Mouse (Mus musculus): ENCODE data around the gene Ms4a3. TPM values are rescaled to one million over a fixed set of nuclear protein-coding genes. Genes with fewer than 3 reads are reported as not detected.

Gene Ms4a3
- total RNA-seq, 2 experiments from 2014 or later: 97.0 to 267 TPM

DNA sequence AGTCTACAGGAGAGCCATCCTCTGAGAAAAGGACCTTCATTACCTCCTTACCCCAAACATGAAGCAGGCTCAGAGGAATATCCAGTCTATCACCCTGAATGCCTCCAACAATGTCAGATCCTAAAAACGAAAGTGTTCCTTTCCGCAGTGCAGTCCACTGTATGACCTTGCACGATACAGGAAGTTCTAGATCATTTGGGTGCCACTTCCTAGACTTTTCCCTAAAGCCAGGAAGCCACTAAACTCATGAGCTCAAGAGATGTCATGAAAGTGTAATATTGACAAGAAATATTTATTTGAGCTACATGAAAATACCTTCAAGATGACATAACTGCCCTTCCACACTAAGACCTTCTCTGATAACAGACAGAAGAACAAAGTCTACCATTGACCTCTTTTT lies 39.3 kb downstream of the Ms4a3 start:
- ATAC-seq (replicated peaks; ENCODE audit: low FRiP score, poor library complexity, severe bottlenecking): no peak

DNA sequence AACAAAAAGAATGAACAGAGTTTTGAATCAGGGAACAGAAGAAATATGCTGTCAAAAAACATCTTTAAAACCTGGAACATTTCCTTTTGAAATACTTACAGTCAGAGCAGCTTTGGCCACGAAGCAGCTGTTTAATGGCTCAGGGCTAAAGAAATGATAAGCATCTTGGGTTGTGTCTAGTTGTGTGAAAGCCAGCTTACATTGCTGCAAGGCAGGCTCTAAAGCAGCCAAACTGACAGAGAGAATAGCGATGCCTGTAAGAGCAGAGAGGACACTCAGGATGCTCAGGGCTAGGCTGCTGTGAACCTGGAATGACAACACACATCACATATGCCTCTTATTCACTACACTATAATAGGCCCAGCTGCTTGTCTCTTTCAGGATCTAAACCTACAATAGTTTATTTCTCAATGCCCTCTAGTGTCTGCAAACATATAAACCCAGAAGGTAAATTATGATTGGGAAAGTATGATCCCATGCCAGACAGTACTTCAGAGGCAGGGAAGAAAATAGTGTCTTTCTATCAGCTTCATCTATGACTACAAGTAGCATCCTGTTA lies 50.7 kb downstream of the Ms4a3 start:
- no peak for ATAC-seq (replicated peaks; ENCODE audit: low FRiP score, poor library complexity, severe bottlenecking)

DNA sequence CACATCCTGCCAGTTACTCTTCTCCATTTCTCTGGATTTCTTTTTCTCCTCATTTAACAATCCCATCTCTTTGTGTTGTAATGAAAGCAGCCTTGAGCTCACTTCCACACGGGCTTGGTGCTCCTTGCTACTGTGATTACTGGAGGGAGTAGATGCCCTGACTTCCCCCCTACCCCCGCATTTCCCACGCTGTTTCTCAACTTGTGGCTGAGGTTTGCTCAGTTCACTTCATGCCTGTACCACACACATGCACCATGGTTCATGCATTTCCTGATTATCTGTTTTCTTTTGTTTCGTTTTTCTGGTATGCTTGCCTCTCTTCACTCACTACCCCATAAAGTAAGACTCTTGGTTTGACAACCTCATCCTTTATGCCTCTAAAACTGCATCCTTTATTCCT lies 51.4 kb downstream of the Ms4a3 start:
- ATAC-seq (replicated peaks; ENCODE audit: low FRiP score, poor library complexity, severe bottlenecking): no peak

Other genes starting within 250 kb of the Ms4a3 start
- gene Ms4a4c, start 236.1 kb downstream of the Ms4a3 start, total RNA-seq (2015; ENCODE audit: low replicate concordance): 13.0 and 20.8 TPM in 2 replicates
- 17.3 and 17.6 TPM in 2 replicates for gene Ms4a4c, start 236.1 kb downstream of the Ms4a3 start, total RNA-seq (2017; ENCODE audit: low replicate concordance)
- 6.5 and 8.4 TPM in 2 replicates for gene Ms4a4b, start 197.3 kb downstream of the Ms4a3 start, total RNA-seq (2015; ENCODE audit: low replicate concordance)
- 1.4 and 7.5 TPM in 2 replicates for gene Ms4a4b, start 197.3 kb downstream of the Ms4a3 start, total RNA-seq (2017; ENCODE audit: low replicate concordance)
- 39.6 and 40.1 TPM in 2 replicates for gene Ms4a6c, start 171.5 kb downstream of the Ms4a3 start, total RNA-seq (2015; ENCODE audit: low replicate concordance)
- 22.8 and 32.6 TPM in 2 replicates for gene Ms4a6c, start 171.5 kb downstream of the Ms4a3 start, total RNA-seq (2017; ENCODE audit: low replicate concordance)
- gene Gm8369, start 154.9 kb downstream of the Ms4a3 start, total RNA-seq (2015; ENCODE audit: low replicate concordance): 1.3 and 14.4 TPM in 2 replicates
- gene Gm8369, start 154.9 kb downstream of the Ms4a3 start, total RNA-seq (2017; ENCODE audit: low replicate concordance): not detected in 2 replicates
- 16.3 and 30.7 TPM in 2 replicates for gene Ms4a6b, start 124.3 kb downstream of the Ms4a3 start, total RNA-seq (2015; ENCODE audit: low replicate concordance)
- 6.0 and 12.7 TPM in 2 replicates for gene Ms4a6b, start 124.3 kb downstream of the Ms4a3 start, total RNA-seq (2017; ENCODE audit: low replicate concordance)
- gene Ms4a4d, start 104.0 kb downstream of the Ms4a3 start, total RNA-seq (2015; ENCODE audit: low replicate concordance): not detected in 2 replicates
- gene Ms4a4d, start 104.0 kb downstream of the Ms4a3 start, total RNA-seq (2017; ENCODE audit: low replicate concordance): not detected in 2 replicates
- 2.5 and 8.4 TPM in 2 replicates for gene Ms4a6d, start 36.0 kb downstream of the Ms4a3 start, total RNA-seq (2015; ENCODE audit: low replicate concordance)
- 0.60 and 2.4 TPM in 2 replicates for gene Ms4a6d, start 36.0 kb downstream of the Ms4a3 start, total RNA-seq (2017; ENCODE audit: low replicate concordance)
- gene Ms4a2, start 17.1 kb downstream of the Ms4a3 start, total RNA-seq (2015; ENCODE audit: low replicate concordance): 19.4 and 26.9 TPM in 2 replicates
- gene Ms4a2, start 17.1 kb downstream of the Ms4a3 start, total RNA-seq (2017; ENCODE audit: low replicate concordance): 17.3 and 30.1 TPM in 2 replicates
- not detected in 2 replicates for gene Oosp2, start 19.7 kb upstream of the Ms4a3 start, total RNA-seq (2015; ENCODE audit: low replicate concordance)
- gene Oosp2, start 19.7 kb upstream of the Ms4a3 start, total RNA-seq (2017; ENCODE audit: low replicate concordance): not detected in 2 replicates
- gene Oosp1, start 50.3 kb upstream of the Ms4a3 start, total RNA-seq (2015; ENCODE audit: low replicate concordance): 2.7 TPM in 1 of 2 replicates, not detected in the other
- not detected in 2 replicates for gene Oosp1, start 50.3 kb upstream of the Ms4a3 start, total RNA-seq (2017; ENCODE audit: low replicate concordance)
- gene Oosp3, start 56.2 kb upstream of the Ms4a3 start, total RNA-seq (2015; ENCODE audit: low replicate concordance): not detected in 2 replicates
- not detected in 2 replicates for gene Oosp3, start 56.2 kb upstream of the Ms4a3 start, total RNA-seq (2017; ENCODE audit: low replicate concordance)
- not detected in 2 replicates for gene Gif, start 106.7 kb upstream of the Ms4a3 start, total RNA-seq (2015; ENCODE audit: low replicate concordance)
- gene Gif, start 106.7 kb upstream of the Ms4a3 start, total RNA-seq (2017; ENCODE audit: low replicate concordance): not detected in 2 replicates
- 14.6 and 29.5 TPM in 2 replicates for gene Mrpl16, start 129.5 kb upstream of the Ms4a3 start, total RNA-seq (2015; ENCODE audit: low replicate concordance)
- gene Mrpl16, start 129.5 kb upstream of the Ms4a3 start, total RNA-seq (2017; ENCODE audit: low replicate concordance): 4.2 and 15.3 TPM in 2 replicates
- 0.19 and 3.6 TPM in 2 replicates for gene Stx3, start 178.6 kb upstream of the Ms4a3 start, total RNA-seq (2015; ENCODE audit: low replicate concordance)
- 3.9 and 4.5 TPM in 2 replicates for gene Stx3, start 178.6 kb upstream of the Ms4a3 start, total RNA-seq (2017; ENCODE audit: low replicate concordance)
- gene Olfr1417, start 198.4 kb upstream of the Ms4a3 start, total RNA-seq (2015; ENCODE audit: low replicate concordance): not detected in 2 replicates
- gene Olfr1417, start 198.4 kb upstream of the Ms4a3 start, total RNA-seq (2017; ENCODE audit: low replicate concordance): not detected in 2 replicates
- gene Olfr1418, start 220.2 kb upstream of the Ms4a3 start, total RNA-seq (2015; ENCODE audit: low replicate concordance): not detected in 2 replicates
- gene Olfr1418, start 220.2 kb upstream of the Ms4a3 start, total RNA-seq (2017; ENCODE audit: low replicate concordance): not detected in 2 replicates
- gene Olfr1419, start 234.3 kb upstream of the Ms4a3 start, total RNA-seq (2015; ENCODE audit: low replicate concordance): not detected in 2 replicates
- gene Olfr1419, start 234.3 kb upstream of the Ms4a3 start, total RNA-seq (2017; ENCODE audit: low replicate concordance): not detected in 2 replicates
- not detected in 2 replicates for gene Olfr1420, start 245.7 kb upstream of the Ms4a3 start, total RNA-seq (2015; ENCODE audit: low replicate concordance)
- not detected in 2 replicates for gene Olfr1420, start 245.7 kb upstream of the Ms4a3 start, total RNA-seq (2017; ENCODE audit: low replicate concordance)